Mouse (Mus musculus): Measurements from ENCODE around the gene Slc15a1. TPM values are rescaled to one million over a fixed set of nuclear protein-coding genes. Genes with fewer than 3 reads are reported as not detected.

Gene Slc15a1
- polyA plus RNA-seq (2014; fragmentation: Illumina TruSeq; extraction: RNeasy Lipid Tissue Mini Kit (QIAGEN cat#74804); ENCODE audit: low read depth, low replicate concordance), result 0.30 TPM

GRCm38 (mm10) chr14:121504781-121505484 lies at the start of gene Slc15a1:
Gene Slc15a1, minus strand, starts transcription at chr14:121505252.

Other genes starting within 250 kb of the Slc15a1 start
- gene Stk24, start 125.2 kb downstream of the Slc15a1 start, polyA plus RNA-seq (2014; fragmentation: Illumina TruSeq; extraction: RNeasy Lipid Tissue Mini Kit (QIAGEN cat#74804); ENCODE audit: low read depth, low replicate concordance), result 38.9 TPM